Mouse (Mus musculus) testis, adult 2 months (tissue): ENCODE data around the gene 9330161L09Rik.

Experiments used
- CTCF ChIP-seq: fragments of 200-500 bp; IDR thresholded peaks from 2 replicates; pipeline ENCODE4 v1.5.1; 2012; ENCODE audit warnings: low read depth, mild to moderate bottlenecking, inconsistent platforms, low read length, moderate library complexity; ENCODE audit not compliant: control insufficient read depth, insufficient read depth, insufficient replicate concordance
- POLR2A ChIP-seq: fragments of 200-500 bp; IDR thresholded peaks from 2 replicates; pipeline ENCODE4 v1.6.1; 2012; ENCODE audit warnings: low read depth, mild to moderate bottlenecking, inconsistent platforms, low read length, moderate library complexity; ENCODE audit not compliant: control insufficient read depth

DNA sequence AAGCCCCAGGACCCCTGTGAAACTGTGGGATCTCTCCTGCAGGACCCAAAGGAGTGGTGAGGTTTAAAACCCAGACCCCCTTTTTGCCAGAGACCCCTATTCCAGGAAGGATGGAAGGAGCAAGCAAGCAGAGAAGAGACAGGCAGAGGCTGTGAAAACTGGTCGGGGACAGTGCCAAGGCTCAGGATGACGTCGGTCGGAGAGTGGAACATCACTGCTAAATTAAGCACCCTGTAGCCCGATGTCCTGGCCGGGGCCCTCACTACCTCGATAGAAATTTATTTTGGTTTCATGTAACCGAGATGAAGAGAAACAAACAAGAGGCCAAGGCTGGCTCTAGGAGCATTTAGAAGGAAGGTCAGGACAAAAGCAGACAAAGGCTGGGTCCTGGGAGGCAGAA is 49.4 kb downstream of the 9330161L09Rik start:
- no peak for TF ChIP-seq CTCF
- TF ChIP-seq POLR2A: no peak
